Comparison of ENCODE assay signal across 17 mouse cellular contexts in genomic region chr8:11820568-11820967, GRCm38 (mm10). TPM values are rescaled to one million over a fixed set of nuclear protein-coding genes. Genes with fewer than 3 reads are reported as not detected.
A peak's percentile ranks its signal among the peaks of the same experiment; 100 is the strongest.
DNase-seq lines count a peak whose midpoint lies in the region; ATAC-seq lines count a peak whose summit lies in the region.
"Had no signal": no experiment of that assay in that cellular context is flagged by ENCODE, and none has a peak within 500 bp of the region (broad histone marks: within the 10 kb centered on the region; RNA-seq: fewer than 3 reads in every experiment).

No protein-coding gene starts in this region.

- peaks cover 45% of the 10 kb centered on the region for H3K36me3 ChIP-seq in forebrain, embryonic 16.5 days (ENCODE audit: control insufficient read depth, insufficient read depth)
- peaks cover 99% of the 10 kb centered on the region for H3K36me3 ChIP-seq in forebrain, embryonic 13.5 days (ENCODE audit: poor library complexity, severe bottlenecking)

- no peak overlapping the region for H3K4me2 ChIP-seq in forebrain, embryonic 16.5 days (ENCODE audit: low read length)
- no peak overlapping the region for H3K4me2 ChIP-seq in forebrain, embryonic 13.5 days
- H3K4me2 ChIP-seq: forebrain, embryonic 15.5 days; lung, embryonic 15.5 days had no signal

- H3K27me3 ChIP-seq in forebrain, embryonic 16.5 days (replicated peaks; ENCODE audit: control insufficient read depth, insufficient read depth, low read length) = no peaks in the 10 kb centered on the region
- H3K27me3 ChIP-seq in forebrain, embryonic 13.5 days = no peaks in the 10 kb centered on the region
- H3K27me3 ChIP-seq: forebrain, embryonic 15.5 days; lung, embryonic 15.5 days had no signal

- DNase-seq in kidney, postnatal 10 days = peak; percentile 40
- no peak for DNase-seq in kidney, adult 8-10 months
- peak; percentile 14 for DNase-seq in heart, adult 8-10 months (ENCODE audit: low spot score)
- DNase-seq in heart, postnatal 4 days = peak; percentile 55
- no peak for DNase-seq in liver
- DNase-seq in thymus, adult 18-20 months = no peak
- DNase-seq: gastrocnemius, postnatal 25 days; layer of hippocampus, postnatal 36 days had no signal

- ATAC-seq in forebrain, embryonic 16.5 days = 0 out of 2 replicates have a peak, but pooled peaks have one; percentile 27
- ATAC-seq in forebrain, embryonic 13.5 days = no peak

- no peaks in the 10 kb centered on the region for H3K9me3 ChIP-seq in forebrain, embryonic 16.5 days (ENCODE audit: control insufficient read depth, low read length)
- no peaks in the 10 kb centered on the region for H3K9me3 ChIP-seq in forebrain, embryonic 13.5 days (replicated peaks)
- H3K9me3 ChIP-seq: forebrain, embryonic 15.5 days; lung, embryonic 15.5 days had no signal

- H3K27ac ChIP-seq in forebrain, embryonic 16.5 days (ENCODE audit: low read length) = no peak overlapping the region
- no peak overlapping the region for H3K27ac ChIP-seq in forebrain, embryonic 13.5 days
- H3K27ac ChIP-seq: forebrain, embryonic 15.5 days; lung, embryonic 15.5 days had no signal

- no peaks in the 10 kb centered on the region for H3K4me1 ChIP-seq in forebrain, embryonic 16.5 days (replicated peaks; ENCODE audit: control insufficient read depth, insufficient read depth, low read length)
- H3K4me1 ChIP-seq in forebrain, embryonic 13.5 days = no peaks in the 10 kb centered on the region
- H3K4me1 ChIP-seq: forebrain, embryonic 15.5 days; lung, embryonic 15.5 days had no signal

- no peak overlapping the region for H3K9ac ChIP-seq in forebrain, embryonic 16.5 days (replicated peaks; ENCODE audit: low read depth, low read length)
- H3K9ac ChIP-seq in forebrain, embryonic 13.5 days = no peak overlapping the region
- H3K9ac ChIP-seq: forebrain, embryonic 15.5 days; lung, embryonic 15.5 days had no signal

- 84% methylated on average over 5 of the region's 5 CpGs for WGBS in forebrain, embryonic 16.5 days
- WGBS in forebrain, embryonic 13.5 days = 89% methylated on average over 5 of the region's 5 CpGs

- H3K4me3 ChIP-seq in forebrain, embryonic 16.5 days (replicated peaks; ENCODE audit: low read length) = no peak overlapping the region
- H3K4me3 ChIP-seq in forebrain, embryonic 13.5 days = no peak overlapping the region
- H3K4me3 ChIP-seq: forebrain, embryonic 15.5 days; lung, embryonic 15.5 days; myocyte had no signal

RNA-seq across cellular contexts. Expression of gene Tex29, which starts 19.7 kb away (rescaled TPM):
- 0.52 and 0.66 TPM in 2 replicates for polyA plus RNA-seq in forebrain, embryonic 16.5 days (2015; fragmentation: Nextera tagmentation; extraction: Ambion mirVana)
- polyA plus RNA-seq in forebrain, embryonic 13.5 days (2015; fragmentation: Nextera tagmentation; extraction: Ambion mirVana) = 0.30 and 0.89 TPM in 2 replicates
- not detected for total RNA-seq in heart, adult 8-10 months (2022)
- total RNA-seq in heart, postnatal 4 days (2021) = not detected
- total RNA-seq: gastrocnemius, postnatal 25 days; liver, adult 2 months; megakaryocyte, adult 5-6 weeks had no signal
- polyA plus RNA-seq: intestine, embryonic 14.5 days; liver, adult 2 months; lung, embryonic 15.5 days; myocyte; spleen, adult 2 months had no signal

Comparison
In these comparisons a context has a peak if more than half of its experiments do, and no peak if none do; other contexts are left out.
1. DNase-seq: peak in kidney, postnatal 10 days (single experiment), heart, adult 8-10 months (single experiment) and heart, postnatal 4 days (single experiment); none in kidney, adult 8-10 months (0 of 2), liver (single experiment) and thymus, adult 18-20 months (0 of 2).